Mouse (Mus musculus) thymus, adult 2 months (tissue): Measurements from ENCODE around the gene Zfp865.

ENCODE experiments used
- CTCF ChIP-seq: fragments of 200-500 bp; IDR thresholded peaks from 2 replicates; pipeline ENCODE4 v1.5.1; 2012; ENCODE audit warnings: mild to moderate bottlenecking, control low read depth, low read length, moderate library complexity, borderline replicate concordance; ENCODE audit not compliant: control insufficient read depth, poor library complexity, insufficient read depth; ENCODE audit errors: extremely low read depth
- POLR2A ChIP-seq: fragments of 200-500 bp; IDR thresholded peaks from 2 replicates; pipeline ENCODE4 v1.6.1; 2012; ENCODE audit warnings: mild to moderate bottlenecking, low read length, control low read depth, moderate library complexity; ENCODE audit not compliant: control insufficient read depth, poor library complexity, insufficient read depth; ENCODE audit errors: extremely low read depth

DNA sequence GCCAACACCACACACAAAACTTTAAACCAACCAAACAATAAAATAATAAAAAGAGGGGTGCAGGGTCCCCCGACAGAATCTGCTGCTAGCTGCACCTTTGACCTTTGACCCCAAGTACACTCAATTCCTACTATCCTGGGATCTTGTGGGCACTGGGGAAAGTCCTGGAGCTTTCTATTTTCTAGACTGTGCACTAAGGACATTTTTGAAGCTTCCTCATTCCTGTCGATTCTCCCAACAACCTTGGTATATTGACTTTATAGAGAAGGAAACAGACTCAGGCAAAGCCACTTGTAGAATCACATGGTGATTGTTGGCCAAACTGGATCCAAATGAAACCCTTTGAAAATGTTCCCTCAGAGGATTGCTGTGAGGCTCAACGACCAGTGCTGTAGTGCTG lies 4.1 kb upstream of the Zfp865 start:
- TF ChIP-seq CTCF (no peak), POLR2A (no peak)
